Mouse (Mus musculus) megakaryocyte, embryonic 14.5 days (primary cell): ENCODE measurements at regions not wholly inside any gene's neighbourhood (a gene's known extent, or its start where the extent isn't known, plus 50 kb on each side); places are given as distances from the start of the nearest gene placed in this dataset.

Experiments used
- FLI1 ChIP-seq: IDR thresholded peaks from 2 replicates; pipeline ENCODE4 v1.6.1; 2012; ENCODE audit warnings: low read length, inconsistent platforms, mixed read lengths
- GATA1 ChIP-seq: IDR thresholded peaks from 3 replicates; pipeline ENCODE4 v1.6.1; 2012; ENCODE audit warnings: mixed read lengths, low read length, inconsistent platforms, borderline replicate concordance

GRCm38 (mm10) chr12:107617212-107617994 is 129.0 kb downstream of the 3110018I06Rik start:
- TF ChIP-seq GATA1 (no peak), FLI1 (no peak)
